Mouse (Mus musculus) retina, postnatal 1 day (tissue): ENCODE data around the gene Rab35.

Experiments used
- DNase-seq: peaks from one replicate; pipeline ENCODE4 v3.0.0-alpha.2; 2012

Gene Rab35

DNA sequence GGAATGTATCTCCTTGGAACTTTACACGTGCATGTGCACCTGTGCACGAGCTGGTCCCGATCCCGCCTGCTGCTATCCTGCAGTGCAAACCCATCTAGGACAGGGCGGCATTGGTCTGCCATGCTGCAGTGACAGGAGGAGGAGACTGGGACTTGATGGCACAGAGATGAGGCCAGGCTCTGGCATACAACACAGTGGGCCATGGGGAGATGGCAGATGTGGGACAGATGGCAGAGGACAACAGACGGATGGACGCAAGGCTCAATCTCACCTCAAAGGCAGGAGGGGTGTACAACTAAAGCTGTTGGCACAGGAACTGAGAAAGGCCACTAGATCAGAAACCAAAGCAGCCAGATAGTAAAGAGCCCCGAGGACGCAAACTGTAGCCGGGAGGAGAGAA, 19.2 kb downstream of the Rab35 start:
- no peak for DNase-seq

DNA sequence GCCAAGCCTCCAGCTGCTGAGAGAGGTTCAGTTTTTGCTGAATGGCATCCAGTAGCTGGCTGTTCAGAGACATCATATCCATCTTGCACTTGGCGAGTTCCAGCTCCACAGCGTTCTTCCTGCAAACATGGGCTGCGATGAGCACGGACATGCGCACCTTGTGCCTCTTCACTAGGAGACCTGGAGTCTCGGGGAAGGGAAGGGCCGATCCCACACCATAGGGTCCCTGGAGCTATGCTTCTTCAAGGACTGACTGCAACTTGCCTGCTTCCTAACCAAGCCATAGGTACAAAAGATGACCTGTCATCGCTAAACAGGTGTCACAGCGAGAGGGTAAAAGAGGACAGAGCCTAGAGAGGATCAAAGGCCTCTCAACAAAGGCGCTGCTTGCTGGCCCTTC, 20.1 kb downstream of the Rab35 start:
- no peak for DNase-seq

DNA sequence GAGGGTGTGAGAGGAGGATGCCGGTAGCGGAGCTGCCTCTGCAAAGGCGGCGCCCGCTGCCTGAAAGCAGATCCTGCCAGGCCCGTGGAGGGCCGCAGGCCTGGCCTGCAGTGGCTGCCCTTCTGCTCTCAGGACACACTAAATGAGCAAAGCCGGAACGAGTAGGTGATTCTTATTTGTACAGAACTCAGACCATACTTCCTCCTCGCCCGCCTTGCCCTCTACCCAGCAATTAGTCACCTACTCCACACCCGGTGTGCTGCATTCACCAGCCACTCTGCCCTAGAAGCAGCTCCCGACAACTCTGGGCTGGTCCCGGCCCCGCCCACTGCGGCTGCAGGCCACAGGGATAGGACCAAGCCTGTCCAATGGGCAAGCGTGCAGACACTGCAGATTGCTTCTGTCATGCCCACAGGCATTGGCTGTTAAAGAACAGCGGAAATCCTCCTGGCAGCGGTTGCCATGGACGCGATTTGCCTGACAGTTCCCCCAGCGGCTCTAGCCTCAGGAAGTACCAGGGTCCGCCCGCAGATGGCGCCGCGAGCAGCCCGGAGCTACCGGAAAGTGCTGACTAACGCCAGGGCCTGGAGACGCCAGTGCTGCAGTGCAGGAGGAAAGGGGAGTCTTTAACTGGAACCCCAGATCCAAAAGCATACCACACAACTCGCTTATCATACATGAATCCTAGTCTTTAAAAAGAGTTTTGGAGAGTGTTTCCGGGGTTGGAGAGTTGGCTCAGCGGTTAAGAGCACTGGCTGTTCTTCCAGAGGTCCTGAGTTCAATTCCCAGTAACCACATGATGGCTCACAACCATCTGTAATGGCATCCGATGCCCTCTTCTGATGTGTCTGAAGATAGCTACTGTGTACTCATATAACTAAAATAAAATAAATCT, 21.2 kb downstream of the Rab35 start:
- peak; percentile 100 for DNase-seq

DNA sequence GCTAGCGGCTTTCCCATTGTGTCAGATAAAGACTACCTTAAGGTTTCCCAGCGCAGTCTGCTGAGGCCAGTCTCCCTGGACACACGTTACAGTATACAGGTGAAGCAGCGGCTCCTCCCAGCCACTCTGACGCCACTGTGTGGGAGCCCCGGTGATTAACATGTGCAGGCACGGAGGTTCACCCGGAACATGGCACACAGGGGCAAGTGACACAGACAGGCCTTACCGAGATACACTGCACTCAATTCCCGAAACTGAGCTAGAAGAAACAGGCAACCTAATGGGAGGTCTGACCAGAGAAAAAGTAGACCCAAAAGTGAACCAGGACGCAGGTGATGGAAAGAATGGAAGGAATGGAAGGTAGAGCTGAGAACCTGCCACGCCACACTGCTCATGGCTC, 22.1 kb downstream of the Rab35 start:
- DNase-seq = no peak

DNA sequence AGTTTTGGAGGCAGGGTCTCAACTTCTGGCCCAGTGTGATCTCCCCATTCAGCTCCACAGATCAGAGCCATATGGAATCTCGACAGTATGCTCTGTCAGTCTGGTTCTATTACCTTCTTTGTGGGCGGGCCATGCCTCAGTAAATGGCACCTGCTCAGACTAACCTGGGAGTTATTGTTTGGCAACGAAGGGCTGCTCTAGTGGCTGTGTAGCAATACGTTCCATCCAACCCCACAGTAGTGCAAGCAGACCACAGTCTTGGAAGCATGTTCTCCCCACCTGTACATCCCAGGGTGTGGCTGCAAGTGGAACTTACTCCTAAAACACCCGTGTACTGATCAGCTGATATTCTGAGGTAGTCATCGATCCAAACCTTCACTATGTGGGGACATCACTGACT, 25.0 kb downstream of the Rab35 start:
- no peak for DNase-seq

DNA sequence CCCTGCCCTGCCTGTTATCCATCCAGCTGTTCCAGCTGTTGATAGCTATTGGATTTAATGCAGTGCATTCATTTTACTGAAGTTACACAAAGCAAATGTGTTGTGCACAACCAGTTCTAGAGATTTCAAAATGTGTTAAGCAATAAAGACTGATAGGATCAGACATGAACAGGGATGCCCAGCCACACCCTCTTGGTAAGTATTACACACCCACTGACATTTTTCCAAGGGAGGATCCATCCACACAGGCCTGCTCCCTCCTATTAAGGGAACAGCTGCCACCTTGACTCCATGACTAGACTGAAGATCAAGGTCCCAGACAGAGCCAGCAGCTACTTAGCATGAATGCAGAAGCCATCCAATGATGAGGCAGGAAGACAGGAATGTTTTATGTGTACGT, 25.5 kb downstream of the Rab35 start:
- no peak for DNase-seq

DNA sequence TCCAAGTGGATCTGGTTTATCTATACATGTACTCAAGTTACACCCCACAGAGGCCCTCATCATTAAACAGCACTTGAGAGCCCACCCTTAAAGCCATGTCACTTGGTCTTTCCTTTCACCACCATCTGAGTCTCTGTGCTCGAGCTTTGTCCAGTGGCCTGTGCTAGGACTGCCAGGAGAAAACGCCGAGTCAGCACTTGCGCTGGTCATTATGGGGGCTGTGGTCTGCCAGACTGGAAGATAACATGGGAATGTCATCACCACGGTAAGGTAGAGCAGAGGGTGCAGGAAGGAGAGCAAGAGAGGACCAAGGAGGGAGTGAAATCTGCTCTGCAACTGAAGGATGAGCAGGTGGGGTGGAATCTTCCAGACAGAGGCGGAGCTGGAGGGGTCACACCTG, 26.6 kb downstream of the Rab35 start:
- no peak for DNase-seq

DNA sequence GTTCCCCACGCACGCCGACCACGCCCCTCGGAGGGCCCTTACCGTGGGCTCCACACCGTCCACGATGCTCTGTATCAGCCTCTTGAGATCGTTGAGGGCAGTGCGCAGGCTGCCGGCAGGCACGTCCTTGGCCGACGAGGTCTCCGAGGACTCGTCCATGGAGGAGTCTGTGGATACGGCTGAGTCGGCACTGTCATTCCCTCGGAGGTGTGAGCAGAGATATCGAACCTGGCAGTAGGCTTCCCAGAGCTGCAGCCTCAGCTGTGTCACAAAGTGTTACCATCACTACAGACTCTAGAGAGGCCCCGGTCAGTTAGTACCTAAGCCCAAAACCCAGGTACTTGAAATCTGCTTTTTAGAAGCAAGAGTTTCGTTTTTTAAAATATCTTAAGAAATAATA, 30.9 kb downstream of the Rab35 start:
- no peak for DNase-seq

DNA sequence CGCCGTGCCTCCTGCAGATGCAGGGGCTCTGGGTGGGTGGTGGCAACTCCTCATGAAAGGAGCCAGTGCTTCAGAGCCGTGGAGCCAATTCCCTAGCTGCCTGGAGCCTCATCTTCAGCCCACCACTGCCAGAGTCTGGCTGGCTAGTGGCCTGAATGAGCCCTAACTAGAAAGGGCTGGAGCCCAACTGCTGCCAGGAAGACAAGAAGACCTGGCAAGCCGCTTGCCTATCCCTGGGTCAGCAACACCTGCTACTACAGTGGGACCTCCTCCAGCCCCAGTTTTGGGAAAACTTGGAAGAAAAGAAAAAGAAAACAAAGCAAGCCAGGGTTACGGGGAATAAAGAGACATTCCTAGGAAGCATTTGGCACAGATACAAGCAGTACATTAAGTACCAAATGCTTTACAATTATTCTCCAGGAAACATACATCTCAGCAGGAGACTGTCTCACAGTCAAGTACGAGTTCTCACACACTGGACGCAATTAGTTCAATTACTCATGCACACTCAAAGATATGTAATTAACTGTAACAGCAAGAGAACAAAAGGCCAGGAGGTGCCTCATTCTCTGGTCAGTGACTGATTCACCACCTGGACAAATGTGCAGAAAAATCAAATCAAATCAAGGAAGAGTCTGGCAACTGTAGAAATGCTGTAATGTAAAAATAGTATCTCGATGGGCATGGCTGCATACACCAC, 34.8 kb downstream of the Rab35 start:
- peak; percentile 97 for DNase-seq

DNA sequence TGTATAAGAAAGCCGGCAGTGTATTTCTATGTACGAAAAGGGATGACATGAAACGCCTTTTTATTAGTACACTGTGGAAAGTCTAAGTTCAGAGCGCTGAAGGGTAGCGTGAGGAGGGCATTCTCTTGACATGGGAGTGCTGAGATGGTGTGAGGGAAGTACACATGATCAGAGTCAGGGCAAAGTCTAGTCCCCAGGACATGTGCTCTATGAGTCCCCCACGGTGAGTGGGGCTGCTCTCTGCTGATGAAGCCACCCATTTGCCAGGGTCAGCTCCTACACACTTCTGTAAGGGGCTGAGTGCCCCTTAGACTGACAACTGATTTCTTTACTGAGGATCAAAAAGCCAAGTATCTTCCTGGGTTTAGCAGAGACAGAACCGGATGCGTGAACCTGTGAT, 35.5 kb downstream of the Rab35 start:
- DNase-seq = no peak

DNA sequence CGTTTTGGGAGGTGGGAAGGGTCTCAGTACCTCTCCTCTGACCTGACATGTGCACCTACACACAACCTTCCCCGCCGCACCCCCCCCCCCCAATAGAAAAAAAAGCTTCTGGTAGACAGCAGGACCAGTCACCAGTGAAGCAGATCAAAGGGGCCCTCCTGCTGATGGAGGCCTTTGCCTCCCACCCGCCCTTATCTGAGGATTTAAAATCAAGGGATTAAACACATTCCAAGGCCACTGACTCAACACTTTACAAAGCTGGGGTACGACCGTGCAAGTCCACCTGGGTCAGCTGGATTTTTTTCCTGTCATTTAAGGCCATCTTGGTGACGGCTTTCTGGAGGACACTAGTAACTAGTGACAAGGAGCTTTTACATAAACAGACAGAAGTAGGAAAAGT, 36.2 kb downstream of the Rab35 start:
- peak; percentile 54 for DNase-seq

DNA sequence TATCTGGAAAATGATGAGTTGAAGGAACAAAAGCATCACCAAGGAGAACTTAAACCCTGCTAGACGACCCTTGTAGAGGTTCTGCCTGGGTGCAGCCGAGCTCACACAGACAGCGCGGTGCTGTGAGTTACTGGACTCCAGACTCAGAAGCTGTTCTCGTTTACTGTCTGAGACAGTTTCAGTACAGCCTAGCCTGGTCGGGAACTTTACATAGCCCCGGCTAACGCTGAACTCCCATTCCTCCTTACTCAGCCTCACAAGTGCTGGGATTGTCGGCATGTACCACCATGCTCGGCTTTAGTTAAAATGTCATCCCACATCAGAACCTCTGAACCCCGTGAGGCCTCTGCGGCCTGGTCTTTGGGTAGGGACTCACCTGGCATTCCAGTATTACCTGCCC, 37.3 kb downstream of the Rab35 start:
- no peak for DNase-seq

DNA sequence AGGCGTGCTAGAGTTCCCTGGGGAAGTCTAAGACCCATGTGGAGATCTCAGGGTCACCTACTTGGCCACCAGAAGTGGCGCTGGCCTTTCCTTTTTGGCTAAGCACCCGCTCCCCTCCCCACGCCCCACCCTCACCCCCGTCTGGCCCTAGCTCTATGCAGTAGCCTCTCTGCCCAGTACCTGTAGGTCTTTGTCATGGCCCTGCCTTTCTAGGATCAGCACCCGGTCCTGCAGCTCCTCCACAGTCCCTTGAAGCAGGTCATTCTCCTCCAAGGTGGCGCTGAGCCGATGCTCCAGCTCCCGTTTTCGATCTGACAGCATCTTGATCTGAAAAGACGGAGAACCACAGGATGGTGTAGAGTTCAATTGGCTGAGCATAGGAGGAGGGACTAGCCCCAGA, 38.3 kb downstream of the Rab35 start:
- DNase-seq = no peak

DNA sequence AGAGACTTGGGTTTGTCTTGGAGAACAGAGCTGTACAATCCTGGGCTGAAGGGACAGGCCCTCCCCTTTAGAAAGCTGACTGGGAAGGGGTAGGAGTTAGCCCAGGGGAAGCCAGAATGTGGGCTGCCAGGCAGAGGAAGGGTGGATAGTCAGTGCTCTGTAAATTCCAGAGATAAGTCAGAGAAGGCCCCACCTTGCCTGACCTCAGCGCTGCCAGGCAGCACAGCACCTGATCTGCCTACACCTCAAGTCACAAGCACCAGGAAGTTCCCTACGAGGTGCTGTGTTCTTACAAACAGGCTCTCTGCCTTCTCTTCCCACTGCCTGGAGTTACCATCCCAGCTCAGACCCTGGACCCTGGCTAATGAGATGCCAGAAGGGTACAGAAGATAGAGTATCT, 38.7 kb downstream of the Rab35 start:
- no peak for DNase-seq

DNA sequence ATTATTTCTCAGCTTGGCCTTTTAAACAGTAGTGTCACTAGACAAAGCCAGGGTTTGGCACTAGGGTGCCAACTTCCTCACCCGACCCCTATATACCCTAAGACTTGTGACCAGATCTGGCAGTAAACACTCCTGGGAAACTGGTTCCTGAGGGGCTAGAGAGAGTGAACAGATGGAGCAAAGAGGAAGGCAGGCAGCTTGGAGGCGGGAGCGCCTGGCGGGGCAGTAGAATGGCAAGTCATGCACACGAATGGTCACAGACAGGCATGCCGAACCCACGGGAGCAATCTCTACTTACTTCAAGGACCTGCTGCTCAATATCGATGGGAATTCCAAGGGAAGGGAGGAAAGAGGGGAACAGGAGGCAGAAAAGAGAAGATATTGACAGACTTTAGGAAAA, 40.1 kb downstream of the Rab35 start:
- DNase-seq = peak; percentile 45

DNA sequence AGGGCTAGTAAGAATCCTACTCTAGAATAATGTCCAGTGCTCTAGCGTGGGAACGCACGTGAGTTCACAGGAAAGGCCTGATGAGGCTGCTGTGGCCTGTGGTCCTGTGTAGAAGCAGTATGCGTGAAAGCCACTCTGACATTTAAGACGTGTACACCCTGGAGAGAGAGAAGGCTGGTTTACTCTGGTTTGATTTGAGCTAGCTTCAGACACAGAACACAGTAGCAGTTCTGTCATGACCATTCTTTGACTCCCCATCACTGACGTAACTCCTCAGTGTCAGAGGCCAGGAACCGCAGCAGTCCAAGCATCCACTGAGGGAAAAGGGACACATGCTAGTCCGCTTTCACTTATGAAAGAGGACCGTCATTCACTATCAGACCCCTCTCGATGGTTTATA, 53.4 kb downstream of the Rab35 start:
- DNase-seq = peak; percentile 57

DNA sequence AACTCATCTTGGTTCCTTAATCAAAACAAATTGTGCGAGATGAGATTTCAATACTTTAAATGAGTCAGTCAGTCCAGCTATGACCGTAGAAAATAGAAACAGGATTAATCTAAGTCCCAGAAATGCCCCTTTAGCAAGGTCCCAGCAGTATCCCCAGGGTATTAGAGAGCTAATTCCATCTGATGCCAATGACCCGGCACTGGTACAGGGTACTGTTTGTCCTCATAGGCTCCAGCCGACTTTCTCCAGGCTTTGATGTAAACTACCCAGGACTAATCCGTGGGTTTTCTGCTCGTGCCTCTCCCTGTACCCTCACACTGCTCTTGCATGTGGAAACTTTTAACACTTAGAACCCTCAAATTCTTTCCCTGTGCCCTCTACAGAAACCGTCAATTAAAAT, 55.0 kb downstream of the Rab35 start:
- peak; percentile 61 for DNase-seq

DNA sequence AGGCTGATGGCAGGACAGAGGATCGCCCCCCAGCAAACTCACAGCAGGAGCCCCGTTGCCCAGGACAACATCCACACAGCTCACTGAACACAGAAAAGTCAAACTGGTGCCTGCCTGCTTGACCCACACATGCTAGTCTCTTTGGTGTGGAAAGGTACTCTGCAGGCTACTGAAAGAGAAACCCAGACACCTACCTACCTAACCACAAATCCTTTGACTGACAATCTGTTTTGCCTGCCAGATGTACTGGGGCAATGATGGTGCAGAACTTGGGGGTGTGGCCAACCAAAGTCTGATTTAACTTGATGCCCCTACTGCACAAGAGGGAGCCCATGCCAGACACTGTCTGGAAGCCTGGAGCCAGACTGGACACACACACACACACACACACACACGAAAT, 61.6 kb downstream of the Rab35 start:
- DNase-seq = no peak

DNA sequence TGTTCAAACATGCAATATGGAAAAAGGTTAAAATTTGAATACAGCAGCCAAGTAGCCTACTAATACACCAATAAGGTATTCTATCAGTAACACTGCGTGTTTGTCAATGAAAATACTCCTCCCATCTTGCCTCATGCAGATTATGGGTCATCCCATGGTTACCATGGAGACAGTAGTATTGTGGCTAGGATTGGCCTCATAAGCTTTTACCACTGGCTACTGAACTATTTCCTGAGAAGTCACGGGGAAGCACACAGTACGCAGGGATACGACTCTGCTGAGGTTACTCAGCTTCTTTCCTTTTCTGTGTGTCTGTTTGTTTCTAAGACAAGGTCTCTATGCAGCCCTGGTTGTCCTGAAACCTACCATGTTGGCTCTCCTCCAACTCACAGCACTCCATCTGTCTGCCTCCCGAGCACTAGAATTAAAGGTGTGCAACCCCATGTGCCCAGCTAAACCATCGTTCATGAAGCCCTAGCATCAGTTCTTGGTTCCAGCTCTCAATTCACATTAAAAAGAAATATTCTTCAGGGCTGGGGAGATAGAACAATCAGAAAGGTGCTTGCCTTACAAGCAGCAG, 63.6 kb downstream of the Rab35 start:
- peak; percentile 53 for DNase-seq

DNA sequence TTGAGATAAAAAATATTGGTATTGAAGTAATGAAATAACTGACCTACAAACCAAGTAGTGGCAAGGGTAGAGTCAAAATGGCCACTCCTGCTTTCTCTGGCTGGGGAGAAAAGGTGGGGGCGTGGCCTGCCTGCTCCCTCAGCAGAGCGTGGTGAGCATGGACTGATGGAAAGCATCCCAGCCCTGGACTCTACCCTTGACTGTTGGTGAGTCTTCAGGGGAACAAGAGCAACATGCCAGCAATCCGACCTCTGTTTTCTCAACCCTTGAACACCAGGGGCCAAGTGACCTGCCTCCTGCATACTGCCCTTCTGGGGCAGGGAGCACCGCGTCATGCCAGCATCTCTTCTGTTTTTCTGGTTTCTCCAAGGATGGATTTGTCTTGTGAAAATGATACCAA, 65.1 kb downstream of the Rab35 start:
- no peak for DNase-seq
